Comparison of ENCODE assay signal across 8 mouse cellular contexts in genomic region chr7:125707186-125707585, GRCm38 (mm10). TPM values are rescaled to one million over a fixed set of nuclear protein-coding genes. Genes with fewer than 3 reads are reported as not detected.
A peak's percentile ranks its signal among the peaks of the same experiment; 100 is the strongest.
DNase-seq lines count a peak whose midpoint lies in the region; ATAC-seq and TF ChIP-seq lines count a peak whose summit lies in the region.

No protein-coding gene starts in this region.

- peaks cover 36% of the 10 kb centered on the region for H3K79me3 ChIP-seq in C2C12 (ENCODE audit: low read depth)

- no peak for TF ChIP-seq POLR2A in olfactory bulb, adult 2 months (IDR thresholded peaks at IDR 0.05; ENCODE audit: insufficient read depth, low read depth, low read length)

- H3K4me1 ChIP-seq in E14TG2a.4 (replicated peaks; ENCODE audit: low read depth, low read length) = peaks cover 34% of the 10 kb centered on the region
- H3K4me1 ChIP-seq in embryonic facial prominence, embryonic 11.5 days (ENCODE audit: control insufficient read depth, insufficient read depth, low read length) = peaks cover 8% of the 10 kb centered on the region
- peaks cover 51% of the 10 kb centered on the region for H3K4me1 ChIP-seq in heart, embryonic 13.5 days
- peaks cover 38% of the 10 kb centered on the region for H3K4me1 ChIP-seq in lung, embryonic 15.5 days
- peaks cover 15% of the 10 kb centered on the region for H3K4me1 ChIP-seq in olfactory bulb, adult 2 months (ENCODE audit: control insufficient read depth, insufficient read depth, low read length)

- H3ac ChIP-seq in C2C12 (ENCODE audit: control insufficient read depth, insufficient read length, low read depth) = peak overlapping the region; percentile 90

- peak overlapping the region; percentile 93 for H3K9ac ChIP-seq in embryonic facial prominence, embryonic 11.5 days (replicated peaks; ENCODE audit: low read length)
- peak overlapping the region; percentile 88 for H3K9ac ChIP-seq in heart, embryonic 13.5 days
- H3K9ac ChIP-seq in lung, embryonic 15.5 days = peak overlapping the region; percentile 88

- DNase-seq in embryonic facial prominence, embryonic 11.5 days (ENCODE audit: low spot score) = peak; percentile 72
- DNase-seq in kidney, postnatal 14 days = peak; percentile 81
- no peak for DNase-seq in Muller cell, postnatal 12 days (ENCODE audit: inconsistent ontology term)

- H3K79me2 ChIP-seq in C2C12 (ENCODE audit: control insufficient read depth, insufficient read depth) = peaks cover 55% of the 10 kb centered on the region

- H3K4me2 ChIP-seq in embryonic facial prominence, embryonic 11.5 days (ENCODE audit: low read depth, low read length) = peak overlapping the region; percentile 72
- peak overlapping the region; percentile 92 for H3K4me2 ChIP-seq in heart, embryonic 13.5 days
- H3K4me2 ChIP-seq in lung, embryonic 15.5 days = peak overlapping the region; percentile 72

- TF ChIP-seq CTCF in C2C12 (IDR thresholded peaks at IDR 0.05; ENCODE audit: control insufficient read depth, insufficient read depth, insufficient read length) = no peak
- TF ChIP-seq CTCF in E14TG2a.4 (conservative IDR thresholded peaks at IDR 0.05; ENCODE audit: low read length) = no peak
- TF ChIP-seq CTCF in olfactory bulb, adult 2 months (IDR thresholded peaks at IDR 0.05; ENCODE audit: insufficient read depth, low read depth, low read length) = no peak

- H3K4me3 ChIP-seq in C2C12 (ENCODE audit: insufficient read depth, poor library complexity, severe bottlenecking) (peak overlapping the region; percentile 79), E14TG2a.4 (replicated peaks; ENCODE audit: low read length) (peak overlapping the region; percentile 97)
- H3K4me3 ChIP-seq in embryonic facial prominence, embryonic 11.5 days (ENCODE audit: low read depth, low read length) = peak overlapping the region; percentile 79
- H3K4me3 ChIP-seq in heart, embryonic 13.5 days = peak overlapping the region; percentile 70
- peak overlapping the region; percentile 79 for H3K4me3 ChIP-seq in lung, embryonic 15.5 days
- H3K4me3 ChIP-seq in olfactory bulb, adult 2 months (ENCODE audit: insufficient read depth, low read depth, low read length) = peak overlapping the region; percentile 84

- H3K9me3 ChIP-seq in E14TG2a.4 (ENCODE audit: low read length) = no peaks in the 10 kb centered on the region
- H3K9me3 ChIP-seq in embryonic facial prominence, embryonic 11.5 days (replicated peaks; ENCODE audit: control insufficient read depth, low read length) = no peaks in the 10 kb centered on the region
- no peaks in the 10 kb centered on the region for H3K9me3 ChIP-seq in heart, embryonic 13.5 days
- no peaks in the 10 kb centered on the region for H3K9me3 ChIP-seq in lung, embryonic 15.5 days

- peak; percentile 83 for ATAC-seq in embryonic facial prominence, embryonic 11.5 days (replicated peaks; ENCODE audit: insufficient number of reproducible peaks, low FRiP score, low TSS enrichment, low read depth)
- ATAC-seq in heart, embryonic 13.5 days (ENCODE audit: extremely low read depth, insufficient number of reproducible peaks, low FRiP score, low TSS enrichment) = peak; percentile 77
- peak; percentile 85 for ATAC-seq in lung, embryonic 15.5 days (ENCODE audit: borderline replicate concordance, extremely low read depth, low FRiP score, low TSS enrichment)

- peak overlapping the region; percentile 78 for H3K27ac ChIP-seq in embryonic facial prominence, embryonic 11.5 days (replicated peaks; ENCODE audit: low read depth, low read length)
- peak overlapping the region; percentile 91 for H3K27ac ChIP-seq in heart, embryonic 13.5 days (replicated peaks)
- H3K27ac ChIP-seq in lung, embryonic 15.5 days = peak overlapping the region; percentile 94
- peak overlapping the region; percentile 41; the same call in 1 of the 2 replicates for H3K27ac ChIP-seq in olfactory bulb, adult 2 months (ENCODE audit: insufficient read depth, low read depth, low read length)

- H3K36me3 ChIP-seq in C2C12 (ENCODE audit: control insufficient read depth, insufficient read depth) = peaks cover 20% of the 10 kb centered on the region
- peaks cover 41% of the 10 kb centered on the region for H3K36me3 ChIP-seq in E14TG2a.4 (ENCODE audit: insufficient read depth, low read length)
- H3K36me3 ChIP-seq in embryonic facial prominence, embryonic 11.5 days (replicated peaks; ENCODE audit: control insufficient read depth, insufficient read depth, low read depth, low read length) = peaks cover 4% of the 10 kb centered on the region; the same call in 1 of the 2 replicates
- peaks cover 29% of the 10 kb centered on the region for H3K36me3 ChIP-seq in heart, embryonic 13.5 days
- peaks cover 23% of the 10 kb centered on the region for H3K36me3 ChIP-seq in lung, embryonic 15.5 days

- H3K27me3 ChIP-seq in C2C12 (ENCODE audit: control insufficient read depth, insufficient read depth, insufficient read length) (no peaks in the 10 kb centered on the region), E14TG2a.4 (ENCODE audit: insufficient read depth, low read length) (no peaks in the 10 kb centered on the region)
- H3K27me3 ChIP-seq in embryonic facial prominence, embryonic 11.5 days (ENCODE audit: control insufficient read depth, insufficient read depth, low read length) = no peaks in the 10 kb centered on the region
- H3K27me3 ChIP-seq in heart, embryonic 13.5 days (replicated peaks) = no peaks in the 10 kb centered on the region
- no peaks in the 10 kb centered on the region for H3K27me3 ChIP-seq in lung, embryonic 15.5 days

- under 1% methylated on average over 24 of the region's 24 CpGs for WGBS in embryonic facial prominence, embryonic 11.5 days
- WGBS in heart, embryonic 13.5 days = 1% methylated on average over 24 of the region's 24 CpGs
- 1% methylated on average over 24 of the region's 24 CpGs for whole genome bisulfite sequencing in lung, embryonic 15.5 days
- under 1% methylated on average over 24 of the region's 24 CpGs for WGBS in olfactory bulb, adult 2 months

TF ChIP-seq in C2C12, 6 proteins besides CTCF, POLR2A, EP300 and RAD21:
- no peak for TF ChIP-seq MYOG (IDR thresholded peaks at IDR 0.05; ENCODE audit: control insufficient read depth, extremely low read depth, insufficient read length)
- no peak for TF ChIP-seq USF1 (IDR thresholded peaks at IDR 0.05; ENCODE audit: low read depth)
- TF ChIP-seq FOSL1 (IDR thresholded peaks at IDR 0.05; ENCODE audit: insufficient read depth, low read length, poor library complexity, severe bottlenecking) = no peak
- no peak for TF ChIP-seq CEBPB (IDR thresholded peaks at IDR 0.05; ENCODE audit: low read depth)
- no peak for TF ChIP-seq MYOD1 (IDR thresholded peaks at IDR 0.05; ENCODE audit: control insufficient read depth, insufficient read length, low read depth)
- no peak for TF ChIP-seq MAX (IDR thresholded peaks at IDR 0.05)

RNA-seq across cellular contexts. Expression of gene Gtf3c1, which starts 0.4 kb away (rescaled TPM):
- 37.1 TPM for polyA plus RNA-seq in C2C12 (2012; fragmentation: generic; extraction: Trizol)
- polyA plus RNA-seq in embryonic facial prominence, embryonic 11.5 days (2014; fragmentation: Nextera tagmentation; extraction: Ambion mirVana) = 29.8 and 32.8 TPM in 2 replicates
- polyA plus RNA-seq in heart, embryonic 13.5 days (2015; fragmentation: Nextera tagmentation; extraction: Ambion mirVana) = 25.5 and 26.0 TPM in 2 replicates
- 27.7 and 29.5 TPM in 2 replicates for polyA plus RNA-seq in lung, embryonic 15.5 days (2015; fragmentation: Nextera tagmentation; extraction: Ambion mirVana)
- not detected in 2 replicates for polyA plus RNA-seq in olfactory bulb, adult 2 months (2012; ENCODE audit: insufficient read depth, insufficient read length, low replicate concordance, missing spikeins)

RNA-seq across cellular contexts. Expression of gene D430042O09Rik, which starts 0.5 kb away (rescaled TPM):
- polyA plus RNA-seq in C2C12 (2012; fragmentation: generic; extraction: Trizol) = 3.7 TPM
- 7.8 and 9.8 TPM in 2 replicates for polyA plus RNA-seq in embryonic facial prominence, embryonic 11.5 days (2014; fragmentation: Nextera tagmentation; extraction: Ambion mirVana)
- polyA plus RNA-seq in heart, embryonic 13.5 days (2015; fragmentation: Nextera tagmentation; extraction: Ambion mirVana) = 6.9 and 8.2 TPM in 2 replicates
- polyA plus RNA-seq in lung, embryonic 15.5 days (2015; fragmentation: Nextera tagmentation; extraction: Ambion mirVana) = 7.5 and 8.0 TPM in 2 replicates
- polyA plus RNA-seq in olfactory bulb, adult 2 months (2012; ENCODE audit: insufficient read depth, insufficient read length, low replicate concordance, missing spikeins) = 351 TPM in 1 of 2 replicates, not detected in the other

Comparison
In these comparisons a context has a peak if more than half of its experiments do, and no peak if none do; other contexts are left out.
1. H3K27ac ChIP-seq: peak in every context shown above with its lines; median percentile 94 in lung, embryonic 15.5 days; 91 in heart, embryonic 13.5 days; 78 in embryonic facial prominence, embryonic 11.5 days; 41 in olfactory bulb, adult 2 months.